Mouse (Mus musculus): ENCODE measurements around the gene Pip5k1b. TPM values are rescaled to one million over a fixed set of nuclear protein-coding genes. Genes with fewer than 3 reads are reported as not detected.

Gene Pip5k1b
- polyA plus RNA-seq, 2 experiments, result 0.83 to 1.4 TPM

- H3K4me1 ChIP-seq (ENCODE audit: control insufficient read depth, insufficient read depth, low read length), result no peaks in the 10 kb centered on the region
- DNase-seq (ENCODE audit: low spot score) (no peak), ATAC-seq (ENCODE audit: low FRiP score, low read depth) (no peak)
- TF ChIP-seq POLR2A (IDR thresholded peaks at IDR 0.05; ENCODE audit: borderline replicate concordance, extremely low read depth, insufficient read depth, insufficient read length), result no peak
- H3K36me3 ChIP-seq (ENCODE audit: control insufficient read depth, insufficient read depth, low read length), result no peaks in the 10 kb centered on the region
- no peaks in the 10 kb centered on the region for H3K9me3 ChIP-seq (ENCODE audit: control insufficient read depth, low read length)
- no peak overlapping the region for H3K9ac ChIP-seq (ENCODE audit: low read depth, low read length, severe bottlenecking)
- WGBS, result 90% methylated on average over 6 of the region's 6 CpGs
- no peaks in the 10 kb centered on the region for H3K27me3 ChIP-seq (ENCODE audit: control insufficient read depth, insufficient read depth, low read length)
- no peak overlapping the region for H3K4me2 ChIP-seq (replicated peaks; ENCODE audit: low read depth, low read length, severe bottlenecking)
- H3K27ac ChIP-seq (replicated peaks; ENCODE audit: low read depth, low read length), result no peak overlapping the region
- H3K4me3 ChIP-seq (replicated peaks; ENCODE audit: low read length), result no peak overlapping the region
Measured at GRCm38 (mm10) chr19:24368419-24368818, 187.3 kb downstream of the Pip5k1b start.

DNA sequence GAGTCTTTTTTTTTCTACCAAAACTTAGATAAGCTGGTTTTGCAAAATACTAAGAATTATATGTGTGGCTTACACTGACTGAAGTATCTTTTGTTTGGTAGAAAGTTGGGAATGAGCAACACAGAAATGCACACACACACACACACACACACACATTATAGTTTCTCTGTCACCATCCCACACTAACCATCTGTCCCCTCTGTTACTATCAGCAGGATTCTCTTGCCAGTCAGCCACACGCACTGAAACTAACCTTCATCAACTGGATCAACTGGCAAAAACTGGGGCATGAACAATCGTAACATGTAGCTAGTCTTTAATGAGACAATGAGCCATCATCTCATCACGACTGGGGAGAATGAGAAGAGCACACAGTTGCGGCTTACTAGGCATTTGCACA is 187.9 kb downstream of the Pip5k1b start:
- DNase-seq (ENCODE audit: low spot score) (no peak), ATAC-seq (ENCODE audit: low FRiP score, low read depth) (no peak)
- no peak overlapping the region for H3K4me3 ChIP-seq (replicated peaks; ENCODE audit: low read length)
- no peak overlapping the region for H3K4me2 ChIP-seq (replicated peaks; ENCODE audit: low read depth, low read length, severe bottlenecking)
- 78% methylated on average over 4 of the region's 4 CpGs for WGBS
- no peak for TF ChIP-seq POLR2A (IDR thresholded peaks at IDR 0.05; ENCODE audit: borderline replicate concordance, extremely low read depth, insufficient read depth, insufficient read length)
- H3K4me1 ChIP-seq (ENCODE audit: control insufficient read depth, insufficient read depth, low read length), result no peaks in the 10 kb centered on the region
- no peaks in the 10 kb centered on the region for H3K9me3 ChIP-seq (ENCODE audit: control insufficient read depth, low read length)
- no peaks in the 10 kb centered on the region for H3K36me3 ChIP-seq (ENCODE audit: control insufficient read depth, insufficient read depth, low read length)
- no peaks in the 10 kb centered on the region for H3K27me3 ChIP-seq (ENCODE audit: control insufficient read depth, insufficient read depth, low read length)
- H3K9ac ChIP-seq (ENCODE audit: low read depth, low read length, severe bottlenecking), result no peak overlapping the region
- H3K27ac ChIP-seq (replicated peaks; ENCODE audit: low read depth, low read length), result no peak overlapping the region

DNA sequence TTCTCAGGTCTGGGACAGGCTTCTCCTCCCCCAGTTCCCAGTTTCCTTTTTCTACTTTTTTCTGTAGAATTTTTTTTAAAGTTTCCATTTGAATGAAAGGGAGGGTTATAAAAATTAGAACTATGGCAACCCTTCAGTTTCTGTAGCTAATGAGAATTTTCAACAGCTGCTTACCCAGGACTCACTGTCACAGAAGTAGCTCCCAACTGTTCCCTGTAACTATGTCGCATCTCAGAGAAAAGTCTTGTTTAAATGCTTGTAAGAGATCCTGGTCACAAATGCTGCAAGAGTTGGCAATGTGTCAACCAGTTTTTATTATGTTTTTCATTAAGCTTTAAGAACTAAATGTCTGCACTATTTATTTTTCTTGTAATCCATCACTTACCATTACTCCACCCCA is 188.9 kb downstream of the Pip5k1b start:
- WGBS, result 57% methylated on average over 1 of the region's 1 CpGs
- ATAC-seq (ENCODE audit: low FRiP score, low read depth) (no peak), DNase-seq (ENCODE audit: low spot score) (no peak)
- no peaks in the 10 kb centered on the region for H3K27me3 ChIP-seq (ENCODE audit: control insufficient read depth, insufficient read depth, low read length)
- no peak overlapping the region for H3K27ac ChIP-seq (replicated peaks; ENCODE audit: low read depth, low read length)
- no peak overlapping the region for H3K9ac ChIP-seq (ENCODE audit: low read depth, low read length, severe bottlenecking)
- no peaks in the 10 kb centered on the region for H3K36me3 ChIP-seq (ENCODE audit: control insufficient read depth, insufficient read depth, low read length)
- H3K4me2 ChIP-seq (replicated peaks; ENCODE audit: low read depth, low read length, severe bottlenecking), result no peak overlapping the region
- H3K4me3 ChIP-seq (replicated peaks; ENCODE audit: low read length), result no peak overlapping the region
- no peaks in the 10 kb centered on the region for H3K9me3 ChIP-seq (ENCODE audit: control insufficient read depth, low read length)
- no peak for TF ChIP-seq POLR2A (IDR thresholded peaks at IDR 0.05; ENCODE audit: borderline replicate concordance, extremely low read depth, insufficient read depth, insufficient read length)
- no peaks in the 10 kb centered on the region for H3K4me1 ChIP-seq (ENCODE audit: control insufficient read depth, insufficient read depth, low read length)

DNA sequence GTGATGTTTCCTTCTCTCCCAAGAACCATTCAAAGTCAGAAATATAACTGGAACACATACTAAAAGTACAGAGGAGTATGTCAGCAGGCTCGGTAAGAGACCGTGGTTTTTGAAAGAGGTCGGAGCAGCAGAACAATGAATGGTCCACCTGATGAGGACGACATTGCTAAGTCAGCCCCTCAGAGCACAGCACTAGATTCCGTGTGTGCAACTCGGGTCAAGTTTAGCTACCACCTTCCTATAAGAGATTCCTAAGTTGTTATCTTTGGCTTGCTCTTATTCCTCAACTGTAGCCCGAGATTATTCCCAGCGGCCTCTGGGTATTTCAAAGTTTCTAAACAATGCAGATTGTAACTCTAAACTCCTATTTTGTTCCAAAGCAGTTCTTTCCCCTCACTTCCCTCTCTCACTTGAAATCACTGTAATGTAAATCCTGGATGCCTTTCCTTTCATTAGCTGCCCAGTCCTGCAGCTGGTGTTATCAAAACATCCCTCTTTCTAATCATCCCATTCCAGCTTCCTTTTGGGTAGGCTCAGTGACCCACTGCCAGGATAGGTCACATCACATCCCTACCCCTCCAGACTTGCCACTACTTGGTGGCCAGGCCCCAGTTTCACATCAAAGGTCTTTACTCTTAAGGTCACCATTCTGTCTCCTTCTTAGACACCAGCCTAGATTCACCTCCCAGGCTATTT is 192.9 kb downstream of the Pip5k1b start:
- TF ChIP-seq POLR2A (IDR thresholded peaks at IDR 0.05; ENCODE audit: borderline replicate concordance, extremely low read depth, insufficient read depth, insufficient read length), result no peak
- Histone ChIP-seq H3K27ac (replicated peaks; ENCODE audit: low read depth, low read length) (no peak overlapping the region), H3K4me2 (replicated peaks; ENCODE audit: low read depth, low read length, severe bottlenecking) (no peak overlapping the region), H3K9me3 (ENCODE audit: control insufficient read depth, low read length) (no peaks in the 10 kb centered on the region), H3K27me3 (ENCODE audit: control insufficient read depth, insufficient read depth, low read length) (no peaks in the 10 kb centered on the region), H3K9ac (ENCODE audit: low read depth, low read length, severe bottlenecking) (no peak overlapping the region), H3K4me1 (ENCODE audit: control insufficient read depth, insufficient read depth, low read length) (no peaks in the 10 kb centered on the region), H3K4me3 (replicated peaks; ENCODE audit: low read length) (no peak overlapping the region), H3K36me3 (ENCODE audit: control insufficient read depth, insufficient read depth, low read length) (no peaks in the 10 kb centered on the region)
- DNase-seq (ENCODE audit: low spot score) (no peak), ATAC-seq (ENCODE audit: low FRiP score, low read depth) (no peak)
- WGBS, result 73% methylated on average over 8 of the region's 8 CpGs

DNA sequence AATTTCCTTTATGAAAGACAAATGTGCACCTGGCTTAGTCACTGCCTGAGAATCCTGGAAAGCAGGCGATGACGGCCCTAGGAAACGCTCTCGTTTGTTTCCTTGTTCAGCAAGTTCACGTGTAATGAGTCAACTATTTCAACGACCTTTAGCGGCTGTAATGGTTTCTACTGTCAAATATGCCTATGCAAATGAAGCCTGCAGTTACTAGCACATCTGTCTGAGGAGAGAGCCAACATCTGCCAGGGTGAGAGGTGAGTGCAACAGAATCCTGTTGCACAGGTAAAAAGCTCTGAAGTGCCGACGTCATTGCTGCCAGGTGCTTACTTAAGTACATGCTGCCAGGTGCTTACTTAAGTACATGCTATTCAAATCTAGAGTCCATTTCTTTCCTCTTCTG is 196.4 kb downstream of the Pip5k1b start:
- Histone ChIP-seq H3K9me3 (ENCODE audit: control insufficient read depth, low read length) (no peaks in the 10 kb centered on the region), H3K9ac (ENCODE audit: low read depth, low read length, severe bottlenecking) (no peak overlapping the region), H3K27ac (replicated peaks; ENCODE audit: low read depth, low read length) (no peak overlapping the region), H3K4me3 (replicated peaks; ENCODE audit: low read length) (no peak overlapping the region), H3K36me3 (ENCODE audit: control insufficient read depth, insufficient read depth, low read length) (no peaks in the 10 kb centered on the region), H3K4me2 (replicated peaks; ENCODE audit: low read depth, low read length, severe bottlenecking) (no peak overlapping the region), H3K4me1 (ENCODE audit: control insufficient read depth, insufficient read depth, low read length) (no peaks in the 10 kb centered on the region), H3K27me3 (ENCODE audit: control insufficient read depth, insufficient read depth, low read length) (no peaks in the 10 kb centered on the region)
- no peak for ATAC-seq (ENCODE audit: low FRiP score, low read depth)
- no peak for TF ChIP-seq POLR2A (IDR thresholded peaks at IDR 0.05; ENCODE audit: borderline replicate concordance, extremely low read depth, insufficient read depth, insufficient read length)
- no peak for DNase-seq (ENCODE audit: low spot score)
- 68% methylated on average over 9 of the region's 9 CpGs for WGBS

Data from limb, embryonic 14.5 days (tissue).